Mouse (Mus musculus) megakaryocyte-erythroid progenitor cell, adult 5-6 weeks (primary cell): ENCODE measurements at regions not wholly inside any gene's neighbourhood (a gene's known extent, or its start where the extent isn't known, plus 50 kb on each side); places are given as distances from the start of the nearest gene placed in this dataset.

Experiments used
- ATAC-seq: replicated peaks from 2 replicates; pipeline ENCODE4 v1.8.0; 2016; ENCODE audit warnings: mild to moderate bottlenecking, inconsistent platforms; ENCODE audit not compliant: severe bottlenecking, poor library complexity, low FRiP score, low TSS enrichment

- ATAC-seq = no peak
These were observed 77.1 kb downstream of the Csl start for GRCm38 (mm10) chr10:99682350-99682749.

GRCm38 (mm10) chr10:99683310-99683709 is 76.1 kb downstream of the Csl start:
- no peak for ATAC-seq

- ATAC-seq = no peak
These were observed 73.5 kb downstream of the Csl start for GRCm38 (mm10) chr10:99685911-99686310.

GRCm38 (mm10) chr10:99687011-99687410 is 72.4 kb downstream of the Csl start:
- ATAC-seq = no peak

- no peak for ATAC-seq
These were observed 61.8 kb downstream of the Csl start for GRCm38 (mm10) chr10:99697696-99698095.

GRCm38 (mm10) chr10:99699498-99699897 is 60.0 kb downstream of the Csl start:
- ATAC-seq = no peak

- ATAC-seq = no peak
These were observed 59.2 kb downstream of the Csl start for GRCm38 (mm10) chr10:99700052-99700777.
